Mouse (Mus musculus): ENCODE measurements at regions not wholly inside any gene's neighbourhood (a gene's known extent, or its start where the extent isn't known, plus 50 kb on each side); places are given as distances from the start of the nearest gene placed in this dataset.

GRCm38 (mm10) chr1:51671287-51671686, 193.1 kb upstream of the Nabp1 start:
- no peaks in the 10 kb centered on the region for H3K36me3 ChIP-seq (ENCODE audit: inconsistent target)
- 41% methylated on average over 3 of the region's 3 CpGs for WGBS (ENCODE audit: missing documents)
- no peak overlapping the region for H3K27ac ChIP-seq
- H3K4me3 ChIP-seq (ENCODE audit: inconsistent target), result no peak overlapping the region
- no peaks in the 10 kb centered on the region for H3K79me2 ChIP-seq (ENCODE audit: inconsistent target)

- Histone ChIP-seq H3K79me2 (ENCODE audit: inconsistent target) (no peaks in the 10 kb centered on the region), H3K4me3 (ENCODE audit: inconsistent target) (no peak overlapping the region), H3K36me3 (ENCODE audit: inconsistent target) (no peaks in the 10 kb centered on the region), H3K27ac (no peak overlapping the region)
- 71% methylated on average over 3 of the region's 3 CpGs for WGBS (ENCODE audit: missing documents)
Measured at GRCm38 (mm10) chr1:51670009-51670408, 191.8 kb upstream of the Nabp1 start.

- H3K36me3 ChIP-seq (ENCODE audit: inconsistent target), result no peaks in the 10 kb centered on the region
- no peak overlapping the region for H3K27ac ChIP-seq
- H3K4me3 ChIP-seq (ENCODE audit: inconsistent target), result no peak overlapping the region
- no peaks in the 10 kb centered on the region for H3K79me2 ChIP-seq (ENCODE audit: inconsistent target)
Measured at GRCm38 (mm10) chr1:51668881-51669280, 190.7 kb upstream of the Nabp1 start.

- H3K27ac ChIP-seq, result no peak overlapping the region
- H3K4me3 ChIP-seq (ENCODE audit: inconsistent target), result no peak overlapping the region
- WGBS (ENCODE audit: missing documents), result 100% methylated on average over 1 of the region's 1 CpGs
- H3K36me3 ChIP-seq (ENCODE audit: inconsistent target), result no peaks in the 10 kb centered on the region
- H3K79me2 ChIP-seq (ENCODE audit: inconsistent target), result no peaks in the 10 kb centered on the region
Measured at GRCm38 (mm10) chr1:51660531-51660930, 182.3 kb upstream of the Nabp1 start.

- no peaks in the 10 kb centered on the region for H3K36me3 ChIP-seq (ENCODE audit: inconsistent target)
- H3K4me3 ChIP-seq (ENCODE audit: inconsistent target), result no peak overlapping the region
- no peak overlapping the region for H3K27ac ChIP-seq
- no peaks in the 10 kb centered on the region for H3K79me2 ChIP-seq (ENCODE audit: inconsistent target)
- WGBS (ENCODE audit: missing documents), result 26% methylated on average over 4 of the region's 4 CpGs
Measured at GRCm38 (mm10) chr1:51657203-51657602, 179.0 kb upstream of the Nabp1 start.

GRCm38 (mm10) chr1:51650653-51650995, 172.4 kb upstream of the Nabp1 start:
- Histone ChIP-seq H3K79me2 (ENCODE audit: inconsistent target) (no peaks in the 10 kb centered on the region), H3K4me3 (ENCODE audit: inconsistent target) (no peak overlapping the region), H3K36me3 (ENCODE audit: inconsistent target) (no peaks in the 10 kb centered on the region), H3K27ac (no peak overlapping the region)
- WGBS (ENCODE audit: missing documents), result 100% methylated on average over 3 of the region's 3 CpGs

- WGBS (ENCODE audit: missing documents), result 96% methylated on average over 4 of the region's 4 CpGs
- Histone ChIP-seq H3K27ac (no peak overlapping the region), H3K36me3 (ENCODE audit: inconsistent target) (no peaks in the 10 kb centered on the region), H3K79me2 (ENCODE audit: inconsistent target) (no peaks in the 10 kb centered on the region), H3K4me3 (ENCODE audit: inconsistent target) (no peak overlapping the region)
Measured at GRCm38 (mm10) chr1:51649963-51650652, 171.9 kb upstream of the Nabp1 start.

GRCm38 (mm10) chr1:51647955-51648354, 169.7 kb upstream of the Nabp1 start:
- Histone ChIP-seq H3K36me3 (ENCODE audit: inconsistent target) (no peaks in the 10 kb centered on the region), H3K4me3 (ENCODE audit: inconsistent target) (no peak overlapping the region), H3K27ac (no peak overlapping the region), H3K79me2 (ENCODE audit: inconsistent target) (no peaks in the 10 kb centered on the region)
- WGBS (ENCODE audit: missing documents), result 86% methylated on average over 2 of the region's 2 CpGs

GRCm38 (mm10) chr1:51644399-51644798, 166.2 kb upstream of the Nabp1 start:
- 34% methylated on average over 2 of the region's 2 CpGs for WGBS (ENCODE audit: missing documents)
- H3K79me2 ChIP-seq (ENCODE audit: inconsistent target), result no peaks in the 10 kb centered on the region
- no peaks in the 10 kb centered on the region for H3K36me3 ChIP-seq (ENCODE audit: inconsistent target)
- H3K4me3 ChIP-seq (ENCODE audit: inconsistent target), result no peak overlapping the region
- H3K27ac ChIP-seq, result no peak overlapping the region

GRCm38 (mm10) chr1:51643640-51644039, 165.4 kb upstream of the Nabp1 start:
- no peak overlapping the region for H3K27ac ChIP-seq
- H3K79me2 ChIP-seq (ENCODE audit: inconsistent target), result no peaks in the 10 kb centered on the region
- no peaks in the 10 kb centered on the region for H3K36me3 ChIP-seq (ENCODE audit: inconsistent target)
- 52% methylated on average over 3 of the region's 3 CpGs for WGBS (ENCODE audit: missing documents)
- no peak overlapping the region for H3K4me3 ChIP-seq (ENCODE audit: inconsistent target)

- WGBS (ENCODE audit: missing documents), result 80% methylated on average over 6 of the region's 6 CpGs
- Histone ChIP-seq H3K79me2 (ENCODE audit: inconsistent target) (no peaks in the 10 kb centered on the region), H3K4me3 (ENCODE audit: inconsistent target) (no peak overlapping the region), H3K27ac (no peak overlapping the region), H3K36me3 (ENCODE audit: inconsistent target) (no peaks in the 10 kb centered on the region)
Measured at GRCm38 (mm10) chr1:51638519-51639302, 160.5 kb upstream of the Nabp1 start.

GRCm38 (mm10) chr1:51635881-51636515, 157.8 kb upstream of the Nabp1 start:
- Histone ChIP-seq H3K4me3 (ENCODE audit: inconsistent target) (no peak overlapping the region), H3K79me2 (ENCODE audit: inconsistent target) (no peaks in the 10 kb centered on the region), H3K36me3 (ENCODE audit: inconsistent target) (no peaks in the 10 kb centered on the region), H3K27ac (no peak overlapping the region)
- WGBS (ENCODE audit: missing documents), result 62% methylated on average over 7 of the region's 7 CpGs

GRCm38 (mm10) chr1:51633795-51634194, 155.6 kb upstream of the Nabp1 start:
- Histone ChIP-seq H3K79me2 (ENCODE audit: inconsistent target) (no peaks in the 10 kb centered on the region), H3K36me3 (ENCODE audit: inconsistent target) (no peaks in the 10 kb centered on the region), H3K4me3 (ENCODE audit: inconsistent target) (no peak overlapping the region), H3K27ac (no peak overlapping the region)
- 69% methylated on average over 5 of the region's 5 CpGs for WGBS (ENCODE audit: missing documents)

- no peaks in the 10 kb centered on the region for H3K36me3 ChIP-seq (ENCODE audit: inconsistent target)
- H3K4me3 ChIP-seq (ENCODE audit: inconsistent target), result no peak overlapping the region
- 90% methylated on average over 4 of the region's 4 CpGs for WGBS (ENCODE audit: missing documents)
- no peaks in the 10 kb centered on the region for H3K79me2 ChIP-seq (ENCODE audit: inconsistent target)
- H3K27ac ChIP-seq, result no peak overlapping the region
Measured at GRCm38 (mm10) chr1:51632851-51633250, 154.6 kb upstream of the Nabp1 start.

- Histone ChIP-seq H3K27ac (no peak overlapping the region), H3K79me2 (ENCODE audit: inconsistent target) (no peaks in the 10 kb centered on the region), H3K36me3 (ENCODE audit: inconsistent target) (no peaks in the 10 kb centered on the region), H3K4me3 (ENCODE audit: inconsistent target) (no peak overlapping the region)
- 100% methylated on average over 1 of the region's 1 CpGs for WGBS (ENCODE audit: missing documents)
Measured at GRCm38 (mm10) chr1:51629848-51630247, 151.6 kb upstream of the Nabp1 start.
